Comparison of ENCODE assay signal across 8 mouse cellular contexts in genomic region chr1:52816910-52817812, GRCm38 (mm10). TPM values are rescaled to one million over a fixed set of nuclear protein-coding genes. Genes with fewer than 3 reads are reported as not detected.
A peak's percentile ranks its signal among the peaks of the same experiment; 100 is the strongest.
DNase-seq lines count a peak whose midpoint lies in the region; ATAC-seq lines count a peak whose summit lies in the region.

Gene Inpp1 (minus strand): TSS chr1:52817688.

- intact Hi-C loops in left cerebral cortex, postnatal 14 days (cut with DNase I) = no loop called here

- ATAC-seq in megakaryocyte-erythroid progenitor cell, adult 5-6 weeks (replicated peaks; ENCODE audit: low FRiP score, low TSS enrichment, poor library complexity, severe bottlenecking) = peak; percentile 94

- DNase-seq in adrenal gland, adult (ENCODE audit: inconsistent age in 2 of 2, low spot score in 1 of 2) = peak; percentile 90 to 97
- peak; percentile 72 for DNase-seq in embryo, embryonic 10 days (ENCODE audit: low spot score)
- DNase-seq in gastrocnemius, postnatal 10 days = peak; percentile 78
- DNase-seq in induced T-regulatory cell, adult 2 months (ENCODE audit: low read depth) = peak; percentile 87
- DNase-seq in left cerebral cortex, postnatal 14 days (ENCODE audit: low spot score in 2 of 2) = peak; percentile 58 to 67
- DNase-seq in right cerebral cortex, postnatal 14 days = peak; percentile 57
- peak; percentile 71 for DNase-seq in urinary bladder, postnatal 25 days (ENCODE audit: low spot score)

RNA-seq across cellular contexts. Expression of gene Inpp1, which starts in this region (rescaled TPM):
- 10 to 100 TPM in 1 of 2 experiments, 1 to 10 TPM in 1; 9.8 to 10.1 TPM for total RNA-seq in gastrocnemius, postnatal 10 days (2021)
- 10 to 100 TPM; 41.6 to 43.9 TPM for total RNA-seq in left cerebral cortex, postnatal 14 days (2021)
- total RNA-seq in megakaryocyte-erythroid progenitor cell, adult 5-6 weeks (2014; fragmentation: Nextera tagmentation) = 2.0 and 2.8 TPM in 2 replicates
- 1.8 and 2.9 TPM in 2 replicates for total RNA-seq in megakaryocyte-erythroid progenitor cell, adult 5-6 weeks (2017)

Comparison
In these comparisons a context has a peak if more than half of its experiments do, and no peak if none do; other contexts are left out.
1. Peak in every context shown above with its lines: DNase-seq and ATAC-seq.